Mouse (Mus musculus) ES-E14 (cell line): Measurements from ENCODE around the gene Ppox. TPM values are rescaled to one million over a fixed set of nuclear protein-coding genes. Genes with fewer than 3 reads are reported as not detected.

Experiments used
- DNase-seq: peaks from one replicate; pipeline ENCODE4 v3.0.0-alpha.2; 2013; ENCODE audit warnings: low read depth, low spot score
- H3K27ac ChIP-seq: 2 replicates; pipeline ENCODE4 v1.5.1; 2012; ENCODE audit warnings: low read depth, mild to moderate bottlenecking, low read length, moderate library complexity, mixed read lengths; ENCODE audit not compliant: poor library complexity, insufficient read depth, severe bottlenecking
- H3K36me3 ChIP-seq: 2 replicates; pipeline ENCODE4 v1.6.1; 2012; ENCODE audit warnings: mild to moderate bottlenecking, low read length, moderate library complexity, mixed read lengths; ENCODE audit not compliant: control insufficient read depth, poor library complexity, insufficient read depth, severe bottlenecking
- H3K4me1 ChIP-seq, 2 experiments: fragments of 150-350 bp in 1 of 2; sonication (generic) in 1 of 2; 2 replicates each; pipeline ENCODE4 v1.6.1; 2012; ENCODE audit warnings: low read length in 2 of 2, mild to moderate bottlenecking in 1 of 2, mixed read lengths in 1 of 2; ENCODE audit not compliant: control insufficient read depth in 2 of 2, insufficient read depth in 2 of 2, poor library complexity in 1 of 2
- H3K4me3 ChIP-seq, 2 experiments: fragments of 150-350 bp in 1 of 2; sonication (generic) in 1 of 2; 2 replicates each; pipeline ENCODE4 v1.5.1; 2012; ENCODE audit warnings: low read length in 2 of 2, low read depth in 1 of 2, mild to moderate bottlenecking in 1 of 2, mixed read lengths in 1 of 2; ENCODE audit not compliant: insufficient read depth in 1 of 2, poor library complexity in 1 of 2, severe bottlenecking in 1 of 2
- H3K9ac ChIP-seq: 2 replicates; pipeline ENCODE4 v1.6.1; 2012; ENCODE audit warnings: low read depth, mild to moderate bottlenecking, low read length, mixed read lengths; ENCODE audit not compliant: poor library complexity, insufficient read depth, severe bottlenecking
- H3K9me3 ChIP-seq: fragments of 150-350 bp; sonication (generic); 2 replicates; pipeline ENCODE4 v1.6.1; 2012; ENCODE audit warnings: low read depth, mild to moderate bottlenecking, low read length; ENCODE audit not compliant: control insufficient read depth, insufficient read depth
- CHD2 ChIP-seq: IDR thresholded peaks from 2 replicates; pipeline ENCODE4 v1.6.1; 2014; ENCODE audit warnings: mild to moderate bottlenecking, low read depth, low read length, inconsistent platforms
- HCFC1 ChIP-seq: IDR thresholded peaks from 2 replicates; pipeline ENCODE4 v1.6.1; 2012; ENCODE audit warnings: low read length, inconsistent platforms, borderline replicate concordance; ENCODE audit not compliant: insufficient read depth
- MAFK ChIP-seq: IDR thresholded peaks from 2 replicates; pipeline ENCODE4 v1.6.1; 2014; ENCODE audit warnings: mild to moderate bottlenecking, low read depth, low read length, inconsistent platforms; ENCODE audit not compliant: insufficient read depth
- ZC3H11A ChIP-seq: IDR thresholded peaks from 2 replicates; pipeline ENCODE4 v1.6.1; 2012; ENCODE audit warnings: low read depth, mild to moderate bottlenecking, inconsistent platforms, low read length, borderline replicate concordance
- ZNF384 ChIP-seq: IDR thresholded peaks from 2 replicates; pipeline ENCODE4 v1.6.1; 2012; ENCODE audit warnings: low read depth, low read length, inconsistent platforms
- in situ Hi-C, 2 experiments: fragments of 600-800 bp; cut with MboI; formaldehyde crosslinking; loops; one replicate each; pipeline ENCODE4 v1.15.1; 2025; ENCODE audit warnings: low sequenced_read_pairs in 2 of 2, inconsistent platforms in 1 of 2; ENCODE audit not compliant: unreplicated experiment in 2 of 2
- total RNA-seq: library from RNA; depleted of rRNA; stranded (reverse); fragments of 300-350 nt; gene quantifications from 2 replicates; pipeline ENCODE4 v1.2.3, GENCODE M21; 2012

Gene Ppox
- total RNA-seq, 1 experiment: 15.5 TPM

DNA sequence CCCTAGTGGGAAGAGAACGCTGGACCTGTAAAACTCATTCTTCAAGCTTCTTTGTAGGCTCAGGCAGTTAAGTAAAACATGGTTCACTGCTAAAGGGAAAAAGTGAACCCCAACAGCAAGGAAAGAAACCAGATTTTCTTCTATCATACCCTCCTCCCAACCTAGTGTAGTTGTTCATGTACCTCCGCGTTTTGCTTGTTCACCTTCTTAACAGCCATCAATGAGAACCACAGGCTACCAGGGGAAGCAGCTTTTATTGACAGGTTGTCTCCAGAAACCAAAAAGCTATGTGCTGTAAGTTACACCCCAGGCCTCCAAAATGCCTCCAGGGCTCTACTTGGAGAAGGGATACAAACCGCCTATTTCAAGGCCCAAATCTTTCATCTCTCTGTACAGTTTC lies 7.3 kb upstream of the Ppox start:
- Histone ChIP-seq H3K9me3 (no peaks in the 10 kb centered on the region), H3K4me1 (peaks cover 0 to 23% of the 10 kb centered on the region in 2 experiments; a peak in 2 of 4 replicates), H3K9ac (no peak overlapping the region), H3K36me3 (peaks cover 10% of the 10 kb centered on the region; the same call in 1 of the 2 replicates), H3K4me3 (no peak overlapping the region), H3K27ac (no peak overlapping the region; the same call in 1 of the 2 replicates)
- TF ChIP-seq HCFC1: no peak
- TF ChIP-seq ZC3H11A: no peak
- TF ChIP-seq ZNF384: no peak
- TF ChIP-seq CHD2: no peak
- TF ChIP-seq MAFK: no peak
- no peak for DNase-seq
- in situ Hi-C loops: no loop called here

DNA sequence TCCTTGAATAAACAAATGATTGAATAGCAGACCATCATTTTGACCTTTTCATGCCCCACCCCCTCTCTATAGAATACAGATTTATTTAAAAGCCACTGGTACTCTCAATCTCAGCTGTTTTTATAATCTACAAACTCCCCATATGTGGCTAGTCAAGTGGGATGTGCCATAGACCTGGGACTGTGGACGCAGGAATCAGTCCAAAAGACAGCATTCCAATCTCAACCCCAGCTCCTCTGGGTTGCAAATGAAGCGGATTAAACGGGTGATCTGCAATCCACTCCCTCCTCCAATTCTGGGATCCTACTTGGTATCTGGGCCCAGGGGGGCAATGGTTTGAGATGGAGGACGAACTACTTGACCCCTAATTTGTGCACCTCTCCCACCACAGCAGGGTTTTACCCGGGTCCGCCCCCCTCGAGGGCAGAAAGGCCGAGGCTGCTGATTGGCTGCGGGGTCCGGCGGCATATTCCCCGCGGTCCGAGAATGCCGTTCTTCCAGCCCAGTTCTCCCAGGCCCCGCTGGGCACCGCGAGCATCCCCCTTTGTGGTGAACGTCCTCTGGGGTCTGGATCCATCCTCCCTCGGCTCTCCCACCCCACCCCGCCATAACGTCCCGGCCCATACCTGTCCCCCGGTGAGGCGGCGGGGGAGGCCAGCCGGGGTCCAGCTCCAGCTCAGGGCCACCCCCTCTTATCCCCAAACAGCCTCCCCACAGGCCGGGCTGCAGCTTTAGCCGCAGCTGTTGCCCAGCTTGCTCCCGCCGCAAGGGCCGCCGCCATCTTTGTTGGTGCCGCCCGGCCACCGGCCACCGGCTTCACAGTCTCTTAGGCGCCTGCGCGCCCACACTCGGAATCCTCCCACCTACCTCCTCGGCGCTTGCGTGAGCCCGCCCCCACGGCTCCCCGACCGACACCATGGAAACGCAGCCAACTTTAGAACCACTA lies 6.4 kb upstream of the Ppox start, which contains the start of gene Usp21:
Gene Usp21, minus strand, starts transcription at position 856 of the 946 bp plus-strand sequence.
- TF ChIP-seq HCFC1 (peak; percentile 86), MAFK (no peak)

DNA sequence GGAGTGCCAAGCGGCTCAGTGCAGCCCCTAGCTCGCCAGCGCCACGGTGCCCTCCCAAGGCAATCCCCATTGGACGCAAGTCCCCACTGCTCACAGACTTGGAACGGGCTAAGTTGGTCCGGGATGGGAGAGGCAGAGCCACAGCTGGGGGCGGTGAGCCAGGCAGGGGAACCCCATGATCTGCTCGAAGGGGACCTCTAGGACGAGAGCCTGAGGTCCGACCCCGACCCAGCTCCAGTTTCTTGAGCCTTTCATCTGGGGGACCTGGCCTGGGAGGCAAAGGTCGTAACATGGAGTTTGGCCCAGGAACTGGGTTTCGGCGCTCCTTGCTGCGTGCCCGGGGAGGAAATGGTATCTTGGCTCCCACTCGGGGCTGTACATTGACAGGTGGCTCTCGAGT lies 5.5 kb upstream of the Ppox start:
- no peak for DNase-seq
- Histone ChIP-seq H3K4me3 (peak overlapping the region; percentile 39 to 87; a peak in 2 of 4 replicates), H3K4me1 (peaks cover 0 to 17% of the 10 kb centered on the region in 2 experiments; a peak in 2 of 4 replicates), H3K9ac (peak overlapping the region; percentile 34; the same call in 1 of the 2 replicates), H3K36me3 (peaks cover 15% of the 10 kb centered on the region; the same call in 1 of the 2 replicates), H3K27ac (no peak overlapping the region), H3K9me3 (no peaks in the 10 kb centered on the region)
- no peak for TF ChIP-seq MAFK
- TF ChIP-seq CHD2: no peak
- no peak for TF ChIP-seq HCFC1
- TF ChIP-seq ZC3H11A: no peak
- no peak for TF ChIP-seq ZNF384
- in situ Hi-C loops: no loop called here

More for the DNA sequence above, 6.4 kb upstream of the Ppox start, which contains the start of gene Usp21:
- Histone ChIP-seq H3K9ac (peak within 1 kb of the TSS; percentile 98), H3K4me3 (peak within 1 kb of the TSS; percentile 87 to 97), H3K9me3 (no peaks in the 10 kb centered on the region), H3K36me3 (peaks cover 12% of the 10 kb centered on the region; the same call in 1 of the 2 replicates), H3K27ac (peak within 1 kb of the TSS; percentile 93), H3K4me1 (peaks cover 0 to 19% of the 10 kb centered on the region in 2 experiments; a peak in 2 of 4 replicates)
- in situ Hi-C loops: no loop called here
- DNase-seq: peak; percentile 82

DNA sequence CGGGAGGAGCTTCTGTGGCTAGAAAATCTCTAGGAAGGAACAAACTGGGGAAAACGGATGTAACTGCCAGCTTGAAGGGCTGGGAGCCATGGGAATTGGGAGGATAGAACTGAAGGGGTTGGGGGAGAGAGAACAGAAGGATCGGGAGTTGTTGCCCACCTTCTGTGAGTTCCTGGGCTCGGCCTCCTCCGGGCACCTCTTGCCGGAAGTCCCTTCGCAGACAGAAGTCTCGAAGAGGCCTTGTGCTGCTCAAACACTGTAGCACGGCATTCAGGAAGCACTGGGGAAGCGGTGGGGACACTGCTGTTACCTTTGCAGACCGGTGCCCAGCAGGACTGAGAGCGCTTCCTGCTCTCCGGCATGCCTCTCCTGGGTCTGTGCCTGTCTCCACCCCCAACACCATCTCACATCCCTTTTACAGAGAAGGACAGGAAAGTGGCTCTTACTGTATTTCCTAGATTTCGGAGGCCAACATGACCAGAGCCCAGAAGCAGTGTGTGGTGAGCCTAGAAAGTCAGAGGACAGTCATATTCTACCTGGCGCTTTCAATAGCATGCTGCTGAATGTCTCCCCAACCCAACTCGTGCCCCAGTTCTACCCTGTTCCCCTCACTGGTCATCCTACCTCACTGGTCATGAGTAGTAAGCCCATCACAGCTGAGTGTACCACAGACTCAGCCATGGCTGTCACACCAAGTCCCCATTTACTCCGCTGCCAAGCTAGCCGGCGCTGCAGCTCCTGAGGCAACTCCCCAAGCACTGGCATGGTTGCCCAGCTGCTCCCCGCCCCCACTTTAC lies 4.3 kb upstream of the Ppox start:
- Histone ChIP-seq H3K27ac (no peak overlapping the region), H3K4me1 (peaks cover 0 to 17% of the 10 kb centered on the region in 2 experiments; a peak in 2 of 4 replicates), H3K9me3 (no peaks in the 10 kb centered on the region), H3K4me3 (no peak overlapping the region; a peak in 1 of 4 replicates), H3K36me3 (peaks cover 15% of the 10 kb centered on the region; the same call in 1 of the 2 replicates), H3K9ac (peak overlapping the region; percentile 59; the same call in 1 of the 2 replicates)
- DNase-seq: no peak
- TF ChIP-seq ZNF384 (no peak), HCFC1 (no peak), MAFK (no peak), CHD2 (no peak), ZC3H11A (no peak)
- in situ Hi-C loops: no loop called here
